11 mouse cellular contexts compared by ENCODE assay signal in genomic region chr9:66595722-66596675, GRCm38 (mm10). TPM values are rescaled to one million over a fixed set of nuclear protein-coding genes. Genes with fewer than 3 reads are reported as not detected.
DNase-seq lines count a peak whose midpoint lies in the region; ATAC-seq and TF ChIP-seq lines count a peak whose summit lies in the region.
"Had no signal": no experiment of that assay in that cellular context is flagged by ENCODE, and none has a peak within 500 bp of the region (broad histone marks: within the 10 kb centered on the region; RNA-seq: fewer than 3 reads in every experiment).

No protein-coding gene starts in this region.

- intact Hi-C loops in left cerebral cortex, postnatal 4 days (cut with DNase I) = no loop called here

- H3K36me3 ChIP-seq in embryonic facial prominence, embryonic 14.5 days (ENCODE audit: control insufficient read depth, insufficient read depth, low read length) = no peaks in the 10 kb centered on the region
- no peaks in the 10 kb centered on the region for H3K36me3 ChIP-seq in kidney, postnatal 0 days (ENCODE audit: insufficient read depth, low read length)
- H3K36me3 ChIP-seq: neural tube, embryonic 13.5 days had no signal

- no peak overlapping the region for H3K9ac ChIP-seq in embryonic facial prominence, embryonic 14.5 days (ENCODE audit: low read depth, low read length)
- H3K9ac ChIP-seq in kidney, postnatal 0 days (ENCODE audit: low read depth, low read length) = no peak overlapping the region
- H3K9ac ChIP-seq: neural tube, embryonic 13.5 days had no signal

- no peak for TF ChIP-seq POLR2A in olfactory bulb, adult 2 months (IDR thresholded peaks at IDR 0.05; ENCODE audit: insufficient read depth, low read depth, low read length)

- no peak overlapping the region for H3K4me2 ChIP-seq in embryonic facial prominence, embryonic 14.5 days (ENCODE audit: low read depth, low read length)
- peak overlapping the region; percentile 10; the same call in 1 of the 2 replicates for H3K4me2 ChIP-seq in kidney, postnatal 0 days (ENCODE audit: low read length)
- H3K4me2 ChIP-seq: neural tube, embryonic 13.5 days had no signal

- ATAC-seq in embryonic facial prominence, embryonic 14.5 days (ENCODE audit: low read depth) = no peak
- no peak for ATAC-seq in kidney, postnatal 0 days (replicated peaks; ENCODE audit: low FRiP score, low read depth)
- no peak for ATAC-seq in erythroid progenitor cell, adult 5-6 weeks (replicated peaks; ENCODE audit: low FRiP score, poor library complexity, severe bottlenecking)
- ATAC-seq: CD4-positive, CD25-positive, alpha-beta regulatory T cell, adult 4 months had no signal

- 26% methylated on average over 5 of the region's 5 CpGs for WGBS in embryonic facial prominence, embryonic 14.5 days
- WGBS in kidney, postnatal 0 days = 48% methylated on average over 5 of the region's 5 CpGs
- 59% methylated on average over 5 of the region's 5 CpGs for WGBS in olfactory bulb, adult 2 months

- DNase-seq in left cerebral cortex, postnatal 4 days = peak; percentile 17
- no peak for DNase-seq in left cerebral cortex, adult 18-20 months (ENCODE audit: low spot score in 2 of 2)
- peak; percentile 77 for DNase-seq in embryonic facial prominence, embryonic 14.5 days (ENCODE audit: low spot score)
- DNase-seq in kidney, postnatal 0 days (ENCODE audit: low spot score) = no peak
- no peak for DNase-seq in adrenal gland, postnatal 10 days
- no peak for DNase-seq in embryo, embryonic 11 days

- H3K27me3 ChIP-seq in embryonic facial prominence, embryonic 14.5 days (replicated peaks; ENCODE audit: control insufficient read depth, insufficient read depth, low read length) = no peaks in the 10 kb centered on the region
- H3K27me3 ChIP-seq in kidney, postnatal 0 days (ENCODE audit: insufficient read depth, low read length) = no peaks in the 10 kb centered on the region

- H3K4me3 ChIP-seq in embryonic facial prominence, embryonic 14.5 days (ENCODE audit: low read depth, low read length) = no peak overlapping the region
- H3K4me3 ChIP-seq in kidney, postnatal 0 days (replicated peaks; ENCODE audit: low read depth, low read length) = no peak overlapping the region
- H3K4me3 ChIP-seq in olfactory bulb, adult 2 months (ENCODE audit: insufficient read depth, low read depth, low read length) = no peak overlapping the region
- H3K4me3 ChIP-seq: neural tube, embryonic 13.5 days had no signal

- no peak for TF ChIP-seq CTCF in kidney, postnatal 0 days (IDR thresholded peaks at IDR 0.05; ENCODE audit: low read depth)
- no peak for TF ChIP-seq CTCF in olfactory bulb, adult 2 months (IDR thresholded peaks at IDR 0.05; ENCODE audit: insufficient read depth, low read depth, low read length)

- no peaks in the 10 kb centered on the region for H3K9me3 ChIP-seq in embryonic facial prominence, embryonic 14.5 days (ENCODE audit: control insufficient read depth, low read length)
- H3K9me3 ChIP-seq in kidney, postnatal 0 days (replicated peaks; ENCODE audit: low read length) = no peaks in the 10 kb centered on the region
- H3K9me3 ChIP-seq: neural tube, embryonic 13.5 days had no signal

- H3K4me1 ChIP-seq in embryonic facial prominence, embryonic 14.5 days (ENCODE audit: control insufficient read depth, insufficient read depth, low read length) = peaks cover 27% of the 10 kb centered on the region
- H3K4me1 ChIP-seq in kidney, postnatal 0 days (replicated peaks; ENCODE audit: insufficient read depth, low read length) = peaks cover 10% of the 10 kb centered on the region; the same call in 1 of the 2 replicates
- peaks cover 13% of the 10 kb centered on the region for H3K4me1 ChIP-seq in olfactory bulb, adult 2 months (ENCODE audit: control insufficient read depth, insufficient read depth, low read length)

- 0 out of 2 replicates have a peak overlapping the region, but pooled peaks have one; percentile 8 for H3K27ac ChIP-seq in embryonic facial prominence, embryonic 14.5 days (replicated peaks; ENCODE audit: low read depth, low read length)
- peak overlapping the region; percentile 76 for H3K27ac ChIP-seq in kidney, postnatal 0 days
- H3K27ac ChIP-seq in olfactory bulb, adult 2 months (ENCODE audit: insufficient read depth, low read depth, low read length) = peak overlapping the region; percentile 40; the same call in 1 of the 2 replicates
- H3K27ac ChIP-seq: macrophage; neural tube, embryonic 13.5 days had no signal

RNA-seq across cellular contexts. Expression of gene Usp3, which starts 3.1 kb away (rescaled TPM):
- total RNA-seq in left cerebral cortex, postnatal 4 days (2021) = 10 to 100 TPM; 60.7 to 67.3 TPM
- 10 to 100 TPM; 38.3 to 38.5 TPM for total RNA-seq in left cerebral cortex, adult 18-20 months (2021)
- 49.6 and 61.0 TPM in 2 replicates for polyA plus RNA-seq in embryonic facial prominence, embryonic 14.5 days (2014; fragmentation: Nextera tagmentation; extraction: Ambion mirVana)
- 58.7 and 63.4 TPM in 2 replicates for polyA plus RNA-seq in kidney, postnatal 0 days (2015; fragmentation: Nextera tagmentation; extraction: Ambion mirVana)
- 943 TPM in 1 of 2 replicates, not detected in the other for polyA plus RNA-seq in olfactory bulb, adult 2 months (2012; ENCODE audit: insufficient read depth, insufficient read length, low replicate concordance, missing spikeins)
- total RNA-seq in adrenal gland, postnatal 10 days (2021) = 10 to 100 TPM; 35.3 to 48.5 TPM
- total RNA-seq in erythroid progenitor cell, adult 5-6 weeks (2015; ENCODE audit: low replicate concordance) = 24.9 and 45.7 TPM in 2 replicates
- 23.5 and 27.4 TPM in 2 replicates for total RNA-seq in erythroid progenitor cell, adult 5-6 weeks (2017; ENCODE audit: low replicate concordance)

Comparison
In these comparisons a context has a peak if more than half of its experiments do, and no peak if none do; other contexts are left out.
1. DNase-seq: peak in left cerebral cortex, postnatal 4 days (single experiment) and embryonic facial prominence, embryonic 14.5 days (single experiment); none in left cerebral cortex, adult 18-20 months (0 of 2), kidney, postnatal 0 days (single experiment), adrenal gland, postnatal 10 days (single experiment) and embryo, embryonic 11 days (single experiment).
2. H3K27ac ChIP-seq: peak in every context shown above with its lines; median percentile 76 in kidney, postnatal 0 days; 40 in olfactory bulb, adult 2 months; 8 in embryonic facial prominence, embryonic 14.5 days.